Mouse (Mus musculus): ENCODE measurements around the gene Taar5. TPM values are rescaled to one million over a fixed set of nuclear protein-coding genes. Genes with fewer than 3 reads are reported as not detected.
A peak's percentile ranks its signal among the peaks of the same experiment; 100 is the strongest.

The Taar5 gene
- total and polyA plus RNA-seq, 2 experiments: not detected

DNA sequence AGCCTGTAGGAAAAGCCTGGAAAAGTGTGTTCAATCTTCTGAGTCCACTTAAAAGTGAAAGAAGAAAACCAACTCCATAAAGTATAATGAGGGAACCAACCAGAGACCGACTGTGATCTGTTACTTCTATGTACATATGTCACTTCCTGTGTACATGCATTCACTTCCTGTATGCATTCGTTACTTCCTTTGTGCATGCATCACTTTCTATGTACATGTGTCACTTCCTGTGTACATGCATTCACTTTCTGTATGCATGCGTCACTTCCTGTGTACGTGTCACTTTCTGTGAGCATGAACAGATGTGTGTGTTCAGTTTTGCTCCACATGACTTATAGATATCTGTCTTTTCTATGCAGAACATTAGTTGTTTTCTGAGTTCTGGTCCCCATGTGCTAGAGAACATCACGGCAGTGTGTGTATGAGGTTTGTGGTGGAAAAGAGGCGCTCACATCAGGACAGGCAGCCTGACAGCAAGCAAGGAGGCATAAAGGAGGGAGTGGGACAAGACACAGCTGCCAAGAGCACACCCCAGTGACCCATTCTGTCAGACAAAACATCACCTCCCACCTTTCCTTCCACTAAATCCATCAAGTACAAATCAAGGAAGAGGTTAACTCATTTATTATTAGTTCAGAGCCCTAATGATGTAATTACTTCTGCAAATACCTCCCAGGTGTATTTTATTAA, 5.4 kb upstream of the Taar5 start:
- no peak overlapping the region for H3K4me3 ChIP-seq (ENCODE audit: insufficient read depth, low read depth, low read length)
- DNase-seq (ENCODE audit: extremely low read depth, low read depth, low spot score): no peak
- H3K36me3 ChIP-seq (ENCODE audit: control insufficient read depth, insufficient read depth, low read length): no peaks in the 10 kb centered on the region
- no peaks in the 10 kb centered on the region for H3K79me2 ChIP-seq (ENCODE audit: control insufficient read depth, insufficient read depth, low read length)
- H3K27ac ChIP-seq (replicated peaks; ENCODE audit: insufficient read depth, low read depth, low read length): no peak overlapping the region
- H3K27me3 ChIP-seq (ENCODE audit: control insufficient read depth, insufficient read depth, low read length): no peaks in the 10 kb centered on the region
- TF ChIP-seq CTCF (IDR thresholded peaks at IDR 0.05; ENCODE audit: low read depth, low read length): no peak
- no peak for TF ChIP-seq POLR2A (IDR thresholded peaks at IDR 0.05; ENCODE audit: extremely low read depth, insufficient read depth, low read length)
- H3K4me1 ChIP-seq (ENCODE audit: control insufficient read depth, insufficient read depth, low read length): no peaks in the 10 kb centered on the region
- 89% methylated on average over 6 of the region's 6 CpGs for WGBS
- H3K9ac ChIP-seq (ENCODE audit: low read depth, low read length): no peak overlapping the region

DNA sequence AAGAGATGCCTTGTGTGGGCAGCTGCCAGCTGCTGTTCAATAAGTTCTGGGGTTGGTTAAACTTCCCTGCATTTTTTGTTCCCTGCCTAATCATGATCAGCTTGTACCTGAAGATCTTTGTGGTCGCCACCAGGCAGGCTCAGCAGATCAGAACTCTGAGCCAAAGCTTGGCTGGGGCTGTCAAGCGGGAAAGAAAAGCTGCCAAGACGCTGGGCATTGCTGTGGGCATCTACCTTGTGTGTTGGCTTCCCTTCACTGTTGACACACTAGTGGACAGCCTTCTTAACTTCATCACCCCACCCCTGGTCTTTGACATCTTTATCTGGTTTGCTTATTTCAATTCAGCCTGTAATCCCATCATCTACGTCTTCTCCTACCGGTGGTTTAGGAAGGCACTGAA, 750 bp downstream of the Taar5 start:
- WGBS: 77% methylated on average over 5 of the region's 5 CpGs
- H3K4me3 ChIP-seq (ENCODE audit: insufficient read depth, low read depth, low read length): no peak overlapping the region
- no peaks in the 10 kb centered on the region for H3K79me2 ChIP-seq (ENCODE audit: control insufficient read depth, insufficient read depth, low read length)
- H3K4me1 ChIP-seq (ENCODE audit: control insufficient read depth, insufficient read depth, low read length): no peaks in the 10 kb centered on the region
- no peaks in the 10 kb centered on the region for H3K27me3 ChIP-seq (ENCODE audit: control insufficient read depth, insufficient read depth, low read length)
- no peak for DNase-seq (ENCODE audit: extremely low read depth, low read depth, low spot score)
- H3K36me3 ChIP-seq (ENCODE audit: control insufficient read depth, insufficient read depth, low read length): no peaks in the 10 kb centered on the region
- TF ChIP-seq CTCF (IDR thresholded peaks at IDR 0.05; ENCODE audit: low read depth, low read length) (no peak), POLR2A (IDR thresholded peaks at IDR 0.05; ENCODE audit: extremely low read depth, insufficient read depth, low read length) (no peak)
- H3K9ac ChIP-seq (ENCODE audit: low read depth, low read length): no peak overlapping the region
- H3K27ac ChIP-seq (replicated peaks; ENCODE audit: insufficient read depth, low read depth, low read length): no peak overlapping the region

DNA sequence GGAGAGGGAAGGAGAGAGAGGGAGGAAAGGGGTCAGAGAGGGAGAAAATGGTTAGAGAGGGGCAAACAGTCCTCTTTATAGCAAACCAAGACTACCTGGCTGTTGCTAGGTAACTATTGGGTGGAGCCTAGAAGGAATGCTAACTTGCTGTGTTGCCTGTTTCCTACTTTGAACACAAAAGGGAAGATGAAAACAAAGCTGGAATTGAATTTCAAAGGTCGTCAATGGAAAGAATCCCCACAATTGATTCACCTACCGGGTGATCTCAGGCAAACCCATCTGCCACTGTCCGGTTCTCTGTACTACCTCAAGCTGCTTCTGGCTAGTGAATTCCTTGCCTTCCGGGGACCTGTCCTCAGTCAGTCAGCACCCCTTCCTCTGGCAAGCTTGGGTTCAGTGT, 7.5 kb downstream of the Taar5 start:
- Histone ChIP-seq H3K9ac (ENCODE audit: low read depth, low read length) (no peak overlapping the region), H3K36me3 (ENCODE audit: control insufficient read depth, insufficient read depth, low read length) (no peaks in the 10 kb centered on the region), H3K27me3 (ENCODE audit: control insufficient read depth, insufficient read depth, low read length) (no peaks in the 10 kb centered on the region), H3K4me3 (ENCODE audit: insufficient read depth, low read depth, low read length) (no peak overlapping the region), H3K4me1 (ENCODE audit: control insufficient read depth, insufficient read depth, low read length) (peaks cover 2% of the 10 kb centered on the region; the same call in 1 of the 2 replicates), H3K79me2 (ENCODE audit: control insufficient read depth, insufficient read depth, low read length) (no peaks in the 10 kb centered on the region), H3K27ac (replicated peaks; ENCODE audit: insufficient read depth, low read depth, low read length) (no peak overlapping the region)
- DNase-seq (ENCODE audit: extremely low read depth, low read depth, low spot score): no peak
- WGBS: 57% methylated on average over 4 of the region's 4 CpGs
- no peak for TF ChIP-seq POLR2A (IDR thresholded peaks at IDR 0.05; ENCODE audit: extremely low read depth, insufficient read depth, low read length)
- TF ChIP-seq CTCF (IDR thresholded peaks at IDR 0.05; ENCODE audit: low read depth, low read length): no peak

DNA sequence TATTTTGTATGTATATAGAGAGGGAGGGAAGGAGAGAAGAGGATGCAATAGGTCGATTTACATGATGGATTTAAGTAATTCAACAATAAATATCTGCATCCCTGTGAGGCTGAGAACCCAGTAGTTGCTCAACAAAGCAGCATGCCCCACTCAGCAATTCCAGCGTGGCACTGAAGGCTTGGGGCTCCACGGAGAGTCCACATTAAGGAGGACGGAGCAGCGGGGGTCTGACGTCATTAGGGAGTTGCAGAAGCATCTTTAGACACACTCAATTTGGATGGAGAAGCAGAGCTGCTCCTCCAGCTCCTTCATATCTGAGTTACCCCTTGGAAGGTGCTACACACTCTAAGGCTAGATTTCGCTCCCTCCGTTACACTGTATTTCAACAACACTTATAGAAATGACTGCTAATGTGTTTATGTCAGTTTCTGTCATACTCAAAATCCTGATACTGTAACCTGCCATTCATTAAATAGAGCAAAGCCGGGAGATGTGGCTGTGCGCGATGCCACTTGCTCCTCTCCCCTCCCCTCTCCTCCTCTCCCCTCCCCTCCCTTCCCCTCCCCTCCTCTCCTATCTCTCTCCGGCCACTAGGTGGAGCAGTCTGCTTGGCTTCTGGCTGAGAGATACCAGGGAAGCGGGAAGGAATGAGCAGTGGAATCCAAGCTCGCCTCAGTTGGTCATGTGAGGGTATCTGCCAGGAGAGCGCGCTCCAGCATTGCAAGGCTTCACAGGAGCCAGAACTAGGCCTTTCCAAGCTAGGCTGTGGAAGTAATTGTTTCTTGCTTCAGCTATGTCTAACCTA, 8.6 kb downstream of the Taar5 start:
- H3K4me1 ChIP-seq (ENCODE audit: control insufficient read depth, insufficient read depth, low read length): peaks cover 2% of the 10 kb centered on the region; the same call in 1 of the 2 replicates
- TF ChIP-seq POLR2A (IDR thresholded peaks at IDR 0.05; ENCODE audit: extremely low read depth, insufficient read depth, low read length) (no peak), CTCF (IDR thresholded peaks at IDR 0.05; ENCODE audit: low read depth, low read length) (peak; percentile 87)
- no peak overlapping the region for H3K9ac ChIP-seq (ENCODE audit: low read depth, low read length)
- H3K4me3 ChIP-seq (ENCODE audit: insufficient read depth, low read depth, low read length): no peak overlapping the region
- H3K27ac ChIP-seq (replicated peaks; ENCODE audit: insufficient read depth, low read depth, low read length): no peak overlapping the region
- H3K36me3 ChIP-seq (ENCODE audit: control insufficient read depth, insufficient read depth, low read length): no peaks in the 10 kb centered on the region
- peak; percentile 76 for DNase-seq (ENCODE audit: extremely low read depth, low read depth, low spot score)
- H3K79me2 ChIP-seq (ENCODE audit: control insufficient read depth, insufficient read depth, low read length): no peaks in the 10 kb centered on the region
- no peaks in the 10 kb centered on the region for H3K27me3 ChIP-seq (ENCODE audit: control insufficient read depth, insufficient read depth, low read length)
- 45% methylated on average over 16 of the region's 16 CpGs for WGBS

DNA sequence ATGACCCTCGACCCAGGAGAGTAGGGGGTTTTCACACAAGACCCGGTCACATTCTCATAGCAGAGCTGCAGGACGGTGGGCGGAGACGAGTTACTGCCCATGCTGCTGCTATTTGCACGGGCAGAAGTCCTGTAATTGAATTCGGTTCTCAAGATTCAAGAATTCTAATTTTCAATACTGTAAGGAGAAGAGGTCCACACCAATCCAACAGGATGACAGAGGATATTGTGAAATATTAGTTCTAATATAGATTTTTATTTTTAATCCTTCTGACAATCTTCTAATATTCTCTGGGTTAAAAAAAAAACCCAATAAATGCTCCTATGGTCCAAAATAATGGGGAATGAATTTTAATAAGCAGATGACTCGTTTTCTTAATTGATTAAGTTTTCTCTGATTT, 15.0 kb downstream of the Taar5 start, which contains the start of gene Taar6:
TSS of gene Taar6 (minus strand) at position 101 of the 400 bp plus-strand sequence.
- no peaks in the 10 kb centered on the region for H3K4me1 ChIP-seq (ENCODE audit: control insufficient read depth, insufficient read depth, low read length)
- no peak within 1 kb of the TSS for H3K9ac ChIP-seq (ENCODE audit: low read depth, low read length)
- 78% methylated on average over 8 of the region's 8 CpGs for WGBS
- no peak within 1 kb of the TSS for H3K4me3 ChIP-seq (ENCODE audit: insufficient read depth, low read depth, low read length)
- H3K36me3 ChIP-seq (ENCODE audit: control insufficient read depth, insufficient read depth, low read length): no peaks in the 10 kb centered on the region
- H3K27me3 ChIP-seq (ENCODE audit: control insufficient read depth, insufficient read depth, low read length): peaks cover 4% of the 10 kb centered on the region; the same call in 1 of the 2 replicates
- no peaks in the 10 kb centered on the region for H3K79me2 ChIP-seq (ENCODE audit: control insufficient read depth, insufficient read depth, low read length)
- DNase-seq (ENCODE audit: extremely low read depth, low read depth, low spot score): no peak
- TF ChIP-seq POLR2A (IDR thresholded peaks at IDR 0.05; ENCODE audit: extremely low read depth, insufficient read depth, low read length) (no peak), CTCF (IDR thresholded peaks at IDR 0.05; ENCODE audit: low read depth, low read length) (no peak)
- H3K27ac ChIP-seq (replicated peaks; ENCODE audit: insufficient read depth, low read depth, low read length): no peak within 1 kb of the TSS

Measured in liver, adult 2 months (tissue).